Mouse (Mus musculus) lung, adult 2 months (tissue): ENCODE results near the gene Arf6.
"Not testable (repeated sequence)": the region's sequence is repeated elsewhere in the genome, so short reads cannot be mapped to it uniquely, and the experiment has no call there.

ENCODE experiments used
- CTCF ChIP-seq: fragments of 200-500 bp; IDR thresholded peaks from 2 replicates; pipeline ENCODE4 v1.5.1; 2011; ENCODE audit warnings: mild to moderate bottlenecking, low read length, control low read depth; ENCODE audit not compliant: insufficient read depth
- POLR2A ChIP-seq: fragments of 200-500 bp; IDR thresholded peaks from 2 replicates; pipeline ENCODE4 v1.6.1; 2011; ENCODE audit warnings: low read depth, mild to moderate bottlenecking, control low read depth, low read length, borderline replicate concordance; ENCODE audit errors: extremely low read depth

DNA sequence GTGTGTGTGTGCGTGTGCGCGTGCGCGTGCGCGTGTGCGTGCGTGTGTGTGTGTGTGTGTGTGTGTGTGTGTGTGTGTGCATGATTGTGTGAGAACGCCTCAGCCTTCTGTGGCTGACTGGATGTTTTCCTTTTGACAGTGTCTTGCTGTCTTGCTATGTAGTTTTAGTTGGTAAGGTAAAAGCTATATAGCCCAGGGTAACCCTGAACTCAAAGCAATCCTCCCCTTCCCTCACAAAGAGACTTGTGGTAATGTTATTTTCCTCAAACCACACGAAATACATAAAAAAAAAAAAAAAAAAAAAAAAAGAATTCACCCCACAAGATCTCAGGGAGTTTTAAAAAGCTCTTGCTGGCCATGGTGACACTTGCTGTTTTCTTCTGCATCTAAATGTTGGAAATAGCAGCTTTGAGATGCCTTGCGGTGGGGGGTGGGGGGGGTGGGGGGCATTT lies 14.4 kb downstream of the Arf6 start:
- not testable (repeated sequence) for TF ChIP-seq CTCF, POLR2A
